Mouse (Mus musculus) hindbrain, postnatal 0 days (tissue): Measurements from ENCODE around the gene Card11. TPM values are rescaled to one million over a fixed set of nuclear protein-coding genes. Genes with fewer than 3 reads are reported as not detected.

Experiments
- ATAC-seq: fragments of 200-750 bp; cut with Nextera tagmentation; 2 replicates; pipeline ENCODE4 v1.8.0; 2017; ENCODE audit warnings: mild to moderate bottlenecking, moderate TSS enrichment, moderate library complexity
- DNase-seq: peaks from one replicate; pipeline ENCODE4 v3.0.0-alpha.2; 2015; ENCODE audit warnings: low spot score
- H3K27ac ChIP-seq: fragments of 300-500 bp; sonication (generic); 2 replicates; pipeline ENCODE4 v1.5.1; 2014; ENCODE audit warnings: mild to moderate bottlenecking
- H3K27me3 ChIP-seq: fragments of 300-500 bp; sonication (generic); 2 replicates; pipeline ENCODE4 v1.6.1; 2014; ENCODE audit warnings: low read length, mixed read lengths; ENCODE audit not compliant: insufficient read depth
- H3K36me3 ChIP-seq: fragments of 300-500 bp; sonication (generic); 2 replicates; pipeline ENCODE4 v1.6.1; 2014; ENCODE audit warnings: low read length, mixed read lengths; ENCODE audit not compliant: insufficient read depth
- H3K4me1 ChIP-seq: fragments of 300-500 bp; sonication (generic); 2 replicates; pipeline ENCODE4 v1.6.1; 2014; ENCODE audit warnings: antibody characterized with exemption, low read length, mixed read lengths; ENCODE audit not compliant: insufficient read depth
- H3K4me2 ChIP-seq: fragments of 300-500 bp; sonication (generic); 2 replicates; pipeline ENCODE4 v1.6.1; 2014; ENCODE audit warnings: low read depth, mild to moderate bottlenecking, low read length, moderate library complexity, mixed read lengths
- H3K4me3 ChIP-seq: fragments of 300-500 bp; sonication (generic); 2 replicates; pipeline ENCODE4 v1.5.1; 2014; ENCODE audit warnings: low read length
- H3K9ac ChIP-seq: fragments of 300-500 bp; sonication (generic); replicated peaks from 2 replicates; pipeline ENCODE4 v1.6.1; 2014; ENCODE audit warnings: mild to moderate bottlenecking, low read length, moderate library complexity, mixed read lengths
- H3K9me3 ChIP-seq: fragments of 300-500 bp; sonication (generic); 2 replicates; pipeline ENCODE4 v1.6.1; 2016; ENCODE audit warnings: low read length, mixed read lengths
- CTCF ChIP-seq: IDR thresholded peaks from 2 replicates; pipeline ENCODE4 v1.5.1; 2016; ENCODE audit warnings: antibody characterized with exemption, control low read depth, low read depth
- WGBS: fragments of 180-500 bp; shearing (Covaris S2); extraction: QIAGEN DNeasy Blood & Tissue Kit; methylation state at CpG from one replicate; pipeline ENCODE4 v1.1.7; 2014; 5-methylcytosine and 5-hydroxymethylcytosine counted together
- polyA plus RNA-seq: library from polyadenylated mRNA; unstranded; fragments of >200 nt; fragmentation: Nextera tagmentation; extraction: Ambion mirVana; gene quantifications from 2 replicates; pipeline ENCODE4 v1.2.1, GENCODE M21; 2015
- total RNA-seq: library from RNA; depleted of rRNA; stranded (reverse); fragments of >200 nt; gene quantifications from 2 replicates; pipeline ENCODE4 v1.2.3, GENCODE M21; 2014

Card11 gene
- total and polyA plus RNA-seq, 2 experiments from 2014 or later: 0.18 TPM; not detected in 1

DNA sequence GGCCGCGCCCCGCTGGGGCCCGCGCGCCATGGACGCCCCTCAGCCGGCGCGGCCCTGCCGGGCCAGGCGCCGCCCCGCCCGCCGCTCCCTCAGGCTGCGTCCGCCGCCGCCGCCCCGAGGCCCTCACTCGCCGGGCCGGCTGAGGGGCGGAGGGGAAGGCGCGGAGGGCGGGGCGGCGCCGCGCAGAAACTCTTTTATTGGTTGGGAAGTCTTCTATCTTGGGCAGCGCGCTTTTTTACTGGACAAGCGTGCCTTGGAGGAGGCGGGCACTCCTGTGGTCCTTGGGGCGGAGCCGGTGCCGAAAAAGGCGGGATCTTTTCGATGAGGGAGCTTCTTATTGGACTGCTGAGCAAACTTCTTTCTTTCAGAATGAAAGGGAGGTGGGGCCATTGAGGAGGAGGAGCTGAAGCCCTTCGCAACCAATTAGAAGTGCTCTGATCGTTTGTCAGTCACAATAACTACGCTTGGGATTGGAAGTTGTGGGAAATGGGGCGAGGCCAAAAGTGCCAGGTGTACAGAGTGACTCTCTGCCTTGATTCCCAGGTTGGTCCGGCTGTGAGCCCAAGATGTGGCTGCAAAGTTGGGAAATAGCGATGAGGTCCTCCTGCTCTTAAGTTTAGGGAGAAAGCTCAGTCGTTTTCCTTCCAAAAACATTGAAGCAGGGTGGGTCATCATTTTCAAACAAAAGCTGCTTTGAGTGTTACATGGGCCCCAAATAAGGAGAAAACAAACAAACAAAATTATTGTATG is 169.9 kb downstream of the Card11 start, which contains the start of gene Gna12:
Gene Gna12, minus strand, starts transcription at position 118 of the 750 bp plus-strand sequence.
- WGBS: under 1% methylated on average over 46 of the region's 49 CpGs
- H3K27ac ChIP-seq: peak within 1 kb of the TSS; percentile 76
- peak; percentile 100 for DNase-seq
- no peaks in the 10 kb centered on the region for H3K27me3 ChIP-seq
- peak within 1 kb of the TSS; percentile 72 for H3K4me3 ChIP-seq
- H3K9ac ChIP-seq: peak within 1 kb of the TSS; percentile 75
- H3K36me3 ChIP-seq: no peaks in the 10 kb centered on the region
- H3K4me2 ChIP-seq: peak within 1 kb of the TSS; percentile 96
- ATAC-seq: peak; percentile 99
- H3K9me3 ChIP-seq: no peaks in the 10 kb centered on the region
- TF ChIP-seq CTCF: no peak
- H3K4me1 ChIP-seq: peaks cover 25% of the 10 kb centered on the region

DNA sequence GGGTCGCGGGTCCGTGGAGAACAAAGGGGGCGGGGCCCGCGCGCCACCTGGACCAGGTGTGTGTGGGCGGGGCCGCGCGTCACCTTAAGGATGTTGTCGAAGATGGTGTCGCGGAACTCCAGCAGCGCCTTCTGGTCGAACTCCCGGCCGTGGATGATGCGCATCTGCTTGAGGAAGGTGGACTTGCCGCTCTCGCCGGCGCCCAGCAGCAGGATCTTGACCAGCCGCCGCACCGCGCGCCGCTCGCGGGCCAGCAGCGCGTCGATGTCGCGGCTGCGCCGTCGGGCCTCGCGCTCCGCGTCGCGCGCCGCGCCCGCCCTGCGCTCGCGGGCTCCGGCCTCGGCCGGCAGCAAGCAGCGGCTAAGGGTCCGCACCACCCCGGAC is 170.5 kb downstream of the Card11 start:
- H3K4me2 ChIP-seq: peak overlapping the region; percentile 96
- DNase-seq: no peak
- H3K27ac ChIP-seq: peak overlapping the region; percentile 76
- H3K36me3 ChIP-seq: no peaks in the 10 kb centered on the region
- under 1% methylated on average over 58 of the region's 58 CpGs for WGBS
- no peaks in the 10 kb centered on the region for H3K27me3 ChIP-seq
- peak overlapping the region; percentile 75 for H3K9ac ChIP-seq
- TF ChIP-seq CTCF: no peak
- H3K9me3 ChIP-seq: no peaks in the 10 kb centered on the region
- peaks cover 25% of the 10 kb centered on the region for H3K4me1 ChIP-seq
- no peak for ATAC-seq
- H3K4me3 ChIP-seq: peak overlapping the region; percentile 72

DNA sequence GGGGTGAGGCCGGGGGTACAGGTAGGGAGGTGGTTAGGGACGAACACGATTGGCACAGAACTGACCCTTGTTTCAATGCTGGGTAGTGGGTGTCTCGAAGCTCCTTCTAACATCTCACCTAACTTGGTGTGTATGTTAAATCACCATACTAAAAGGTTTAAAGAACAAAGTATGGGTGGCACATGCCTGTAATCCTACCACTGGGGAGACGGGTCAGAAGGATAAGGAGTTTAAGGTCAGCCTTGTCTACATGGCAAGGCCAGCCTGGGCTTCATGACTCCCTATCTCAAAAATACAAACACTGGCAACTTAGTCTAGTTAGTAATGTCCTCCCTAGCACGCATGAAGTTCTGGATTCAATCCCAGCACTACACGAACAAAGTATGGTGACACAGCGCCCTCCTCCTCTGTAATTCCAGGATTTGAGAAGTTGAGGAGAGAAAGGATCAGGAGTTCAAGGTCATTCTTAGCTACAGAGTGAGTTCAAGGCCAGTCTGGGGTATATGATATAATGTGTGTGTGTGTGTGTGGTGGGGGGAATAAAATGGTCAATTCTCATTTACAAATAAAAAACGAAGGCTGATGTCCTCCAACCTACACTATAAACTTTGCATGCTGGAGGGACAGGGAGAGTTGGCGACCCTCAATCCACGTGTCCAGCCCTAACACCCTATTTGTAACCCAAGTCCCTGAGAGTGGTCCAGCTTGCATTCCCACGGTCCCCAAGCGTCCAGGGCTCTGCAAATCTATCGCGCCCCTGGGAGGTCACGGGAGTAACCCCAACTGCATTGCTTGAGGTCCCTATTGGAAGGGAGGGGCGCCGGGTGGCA is 171.1 kb downstream of the Card11 start:
- H3K9me3 ChIP-seq: no peaks in the 10 kb centered on the region
- H3K4me1 ChIP-seq: peaks cover 25% of the 10 kb centered on the region
- WGBS: 33% methylated on average over 18 of the region's 18 CpGs
- no peaks in the 10 kb centered on the region for H3K36me3 ChIP-seq
- peak overlapping the region; percentile 76 for H3K27ac ChIP-seq
- H3K4me3 ChIP-seq: peak overlapping the region; percentile 72
- TF ChIP-seq CTCF: no peak; the same call in 1 of the 2 replicates
- peak; percentile 43 for DNase-seq
- H3K9ac ChIP-seq: peak overlapping the region; percentile 75
- no peak for ATAC-seq
- H3K27me3 ChIP-seq: no peaks in the 10 kb centered on the region
- H3K4me2 ChIP-seq: peak overlapping the region; percentile 96

DNA sequence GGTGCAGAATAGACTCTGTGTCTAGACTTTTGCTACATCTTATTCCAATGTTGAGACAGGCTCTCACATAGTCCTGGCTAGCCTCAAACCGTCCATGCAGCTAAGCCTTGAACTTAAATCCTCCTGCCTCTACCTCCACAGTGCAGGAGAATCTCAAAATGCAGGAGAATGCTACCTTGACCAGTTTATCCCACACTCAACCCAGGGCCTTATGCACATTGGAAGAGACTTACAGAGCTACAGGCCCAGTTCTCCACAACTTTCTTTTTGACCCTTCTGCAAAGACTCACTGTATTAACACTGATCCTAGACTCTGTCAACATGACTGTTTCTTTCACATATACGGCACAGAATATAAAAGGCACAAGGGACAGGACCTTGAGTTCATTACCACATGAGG is 172.0 kb downstream of the Card11 start:
- H3K4me3 ChIP-seq: peak overlapping the region; percentile 72; the same call in 1 of the 2 replicates
- H3K36me3 ChIP-seq: no peaks in the 10 kb centered on the region
- no peak for TF ChIP-seq CTCF
- H3K9ac ChIP-seq: peak overlapping the region; percentile 19; the same call in 1 of the 2 replicates
- 50% methylated on average over 2 of the region's 2 CpGs for WGBS
- peak overlapping the region; percentile 96 for H3K4me2 ChIP-seq
- no peaks in the 10 kb centered on the region for H3K27me3 ChIP-seq
- ATAC-seq: no peak
- 0 out of 2 replicates have a peak overlapping the region, but pooled peaks have one; percentile 15 for H3K27ac ChIP-seq
- H3K9me3 ChIP-seq: no peaks in the 10 kb centered on the region
- DNase-seq: no peak
- H3K4me1 ChIP-seq: peaks cover 25% of the 10 kb centered on the region

DNA sequence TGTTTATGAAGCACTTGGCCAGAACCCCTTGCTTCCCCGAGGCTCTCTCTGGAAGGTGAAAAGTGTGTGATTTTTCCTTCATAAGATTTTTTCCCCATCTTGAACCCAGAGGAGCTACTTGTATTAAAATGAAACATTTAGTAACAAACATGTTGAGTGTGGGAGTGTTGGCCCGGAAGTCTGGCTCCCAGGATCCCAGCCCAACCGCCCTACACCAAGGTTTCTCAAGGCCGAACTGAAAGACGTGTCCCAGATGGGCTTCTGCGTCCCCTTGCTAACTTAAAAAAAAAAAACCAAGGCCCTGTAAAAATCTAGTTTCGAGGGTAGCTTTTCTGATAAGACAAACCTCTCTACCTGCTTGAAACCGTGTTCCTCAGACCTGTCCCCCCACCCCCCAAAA is 172.5 kb downstream of the Card11 start:
- H3K36me3 ChIP-seq: no peaks in the 10 kb centered on the region
- H3K4me1 ChIP-seq: peaks cover 25% of the 10 kb centered on the region
- WGBS: 60% methylated on average over 8 of the region's 8 CpGs
- no peak for DNase-seq
- no peak for TF ChIP-seq CTCF
- peak overlapping the region; percentile 19; the same call in 1 of the 2 replicates for H3K9ac ChIP-seq
- ATAC-seq: no peak
- H3K27ac ChIP-seq: 0 out of 2 replicates have a peak overlapping the region, but pooled peaks have one; percentile 15
- H3K9me3 ChIP-seq: no peaks in the 10 kb centered on the region
- H3K4me2 ChIP-seq: peak overlapping the region; percentile 96
- H3K27me3 ChIP-seq: no peaks in the 10 kb centered on the region
- H3K4me3 ChIP-seq: no peak overlapping the region

DNA sequence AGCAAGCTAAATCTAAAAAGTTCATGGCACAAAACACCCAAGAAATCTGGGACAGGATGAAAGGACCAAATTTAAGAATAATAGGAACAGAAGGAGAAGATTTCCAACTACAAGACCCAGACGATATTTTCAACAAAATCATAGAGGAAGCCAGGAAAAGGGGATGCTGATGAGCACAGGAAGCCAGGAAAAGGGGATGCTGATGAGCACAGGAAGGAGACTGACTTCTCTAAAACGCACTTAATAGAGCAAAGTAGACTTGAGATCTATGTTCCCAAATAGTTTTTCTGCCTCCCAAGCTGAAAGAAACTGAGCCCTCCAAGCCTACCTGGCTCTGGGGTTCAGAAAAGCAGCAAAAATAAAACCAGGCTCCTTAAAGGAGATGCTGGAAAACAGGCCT is 173.0 kb downstream of the Card11 start:
- Histone ChIP-seq H3K27ac (no peak overlapping the region), H3K27me3 (no peaks in the 10 kb centered on the region), H3K9me3 (no peaks in the 10 kb centered on the region), H3K9ac (peak overlapping the region; percentile 19; the same call in 1 of the 2 replicates), H3K4me1 (peaks cover 25% of the 10 kb centered on the region), H3K36me3 (no peaks in the 10 kb centered on the region), H3K4me3 (no peak overlapping the region), H3K4me2 (peak overlapping the region; percentile 96)
- ATAC-seq: no peak
- no peak for DNase-seq
- WGBS: 43% methylated on average over 2 of the region's 2 CpGs
- no peak for TF ChIP-seq CTCF
